Mouse (Mus musculus) neutrophil, adult 65 days (primary cell): Measurements from ENCODE around the gene Pogk. TPM values are rescaled to one million over a fixed set of nuclear protein-coding genes. Genes with fewer than 3 reads are reported as not detected.

Experiments
- total RNA-seq: library from RNA; stranded (reverse); gene quantifications from 2 replicates; pipeline ENCODE4 v1.2.4, GENCODE M21; 2023

The Pogk gene
- 3.0 and 5.4 TPM in 2 replicates for total RNA-seq

DNA sequence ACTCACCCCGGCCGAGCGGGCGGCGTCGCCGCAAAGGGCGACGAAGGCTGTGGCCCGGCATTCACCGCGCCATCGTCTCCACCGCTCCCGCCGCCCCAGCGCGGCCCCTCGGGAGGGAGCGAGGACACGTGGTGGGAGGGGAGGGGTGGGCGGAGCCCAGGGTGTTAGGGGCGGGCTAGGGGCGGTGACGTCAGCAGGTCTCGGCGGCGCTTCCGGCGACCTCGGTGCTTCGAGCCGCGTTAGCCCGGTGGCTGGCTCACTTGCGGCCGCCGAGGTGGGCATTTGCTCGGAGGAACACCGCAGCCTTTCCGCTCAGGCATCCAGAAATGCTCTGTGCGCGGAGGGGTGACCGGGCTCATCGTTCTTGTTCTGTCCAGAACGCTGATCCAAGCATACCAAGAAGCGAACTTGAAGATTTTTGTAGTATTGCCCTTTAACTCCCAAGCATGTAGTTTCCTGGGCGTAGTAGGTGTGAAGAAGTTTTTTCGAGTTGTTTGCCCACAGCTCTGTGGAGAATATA is at the start of gene Pogk:
Gene Pogk, minus strand, starts transcription at position 163 of the 520 bp plus-strand sequence.

GRCm38 (mm10) chr1:166379013-166379629 is 30.5 kb downstream of the Pogk start, which contains the start of gene Tada1:
TSS of gene Tada1 (plus strand) at chr1:166379097.

Other genes with a start within 250 kb of the Pogk start
- gene Mael, start 171.1 kb downstream of the Pogk start, total RNA-seq: not detected in 2 replicates
- 0.23 TPM in 1 of 2 replicates, not detected in the other for gene Ildr2, start 155.7 kb downstream of the Pogk start, total RNA-seq
- gene Tada1, start 30.8 kb downstream of the Pogk start, total RNA-seq: 16.9 and 22.2 TPM in 2 replicates
- not detected in 2 replicates for gene Gm4846, start 87.7 kb upstream of the Pogk start, total RNA-seq
- not detected in 2 replicates for gene Gm4847, start 237.8 kb upstream of the Pogk start, total RNA-seq